Mouse (Mus musculus) CD4-positive, CD25-positive, alpha-beta regulatory T cell, adult 4 months (primary cell): ENCODE results near the gene Igbp1. TPM values are rescaled to one million over a fixed set of nuclear protein-coding genes. Genes with fewer than 3 reads are reported as not detected.
A peak's percentile ranks its signal among the peaks of the same experiment; 100 is the strongest.

Source experiments
- ATAC-seq: one replicate; pipeline ENCODE4 v1.8.0; 2017
- polyA plus RNA-seq, 2 experiments: library from polyadenylated mRNA; unstranded; fragments of 100-300 nt; shearing (Covaris generic); gene quantifications; one replicate each; pipeline ENCODE4 v1.2.1; 2017

Gene Igbp1
- polyA plus RNA-seq = 10 to 100 TPM; 71.5 to 83.7 TPM

- ATAC-seq = peak; percentile 96
These were observed at the start of gene Igbp1 for GRCm38 (mm10) chrX:100494068-100494978. TSS of gene Igbp1 (plus strand) at chrX:100494291.

- ATAC-seq = no peak
These were observed 26.0 kb upstream of the Igbp1 start for GRCm38 (mm10) chrX:100468047-100468446.

- ATAC-seq = no peak
These were observed 24.0 kb upstream of the Igbp1 start for GRCm38 (mm10) chrX:100470126-100470525.

GRCm38 (mm10) chrX:100471491-100471890 lies 22.6 kb upstream of the Igbp1 start:
- no peak for ATAC-seq

- ATAC-seq = no peak
These were observed 18.4 kb upstream of the Igbp1 start for GRCm38 (mm10) chrX:100475569-100476223.

- ATAC-seq = peak; percentile 96
These were observed 13.8 kb upstream of the Igbp1 start for GRCm38 (mm10) chrX:100480317-100480716.

- peak; percentile 2 for ATAC-seq
These were observed 507 bp upstream of the Igbp1 start for GRCm38 (mm10) chrX:100493500-100494067.

GRCm38 (mm10) chrX:100504175-100504851 lies 10.2 kb downstream of the Igbp1 start:
- peak; percentile 58 for ATAC-seq

- ATAC-seq = no peak
These were observed 14.1 kb downstream of the Igbp1 start for GRCm38 (mm10) chrX:100508164-100508563.

GRCm38 (mm10) chrX:100509921-100510320 lies 15.8 kb downstream of the Igbp1 start:
- no peak for ATAC-seq

GRCm38 (mm10) chrX:100516683-100517082 lies 22.6 kb downstream of the Igbp1 start:
- no peak for ATAC-seq

GRCm38 (mm10) chrX:100517626-100518025 lies 23.5 kb downstream of the Igbp1 start:
- no peak for ATAC-seq

GRCm38 (mm10) chrX:100518532-100518931 lies 24.4 kb downstream of the Igbp1 start:
- no peak for ATAC-seq

- ATAC-seq = no peak
These were observed 30.4 kb downstream of the Igbp1 start, which contains the start of gene Dgat2l6 for GRCm38 (mm10) chrX:100524471-100524870. TSS of gene Dgat2l6 (plus strand) at chrX:100524838.

GRCm38 (mm10) chrX:100556026-100556425 lies 61.9 kb downstream of the Igbp1 start:
- ATAC-seq = no peak

GRCm38 (mm10) chrX:100565696-100566095 lies 71.6 kb downstream of the Igbp1 start:
- ATAC-seq = no peak

Other genes with a start within 250 kb of the Igbp1 start
- under 1 TPM in 1 of 2 experiments, not detected in 1; 0.80 TPM for gene Otud6a, start 65.3 kb upstream of the Igbp1 start, polyA plus RNA-seq
- 1 to 10 TPM; 1.0 to 1.5 TPM for gene Awat2, start 51.6 kb upstream of the Igbp1 start, polyA plus RNA-seq
- gene Dgat2l6, start 30.5 kb downstream of the Igbp1 start, polyA plus RNA-seq = not detected
- not detected for gene Awat1, start 78.0 kb downstream of the Igbp1 start, polyA plus RNA-seq
- under 1 TPM in 1 of 2 experiments, not detected in 1; 0.12 TPM for gene P2ry4, start 100.6 kb downstream of the Igbp1 start, polyA plus RNA-seq
- gene Arr3, start 111.2 kb downstream of the Igbp1 start, polyA plus RNA-seq = not detected
- gene Kif4, start 131.4 kb downstream of the Igbp1 start, polyA plus RNA-seq = 1 to 10 TPM; 1.6 to 4.6 TPM
- 10 to 100 TPM; 45.0 to 55.4 TPM for gene Pdzd11, start 132.3 kb downstream of the Igbp1 start, polyA plus RNA-seq
- gene Gdpd2, start 235.6 kb downstream of the Igbp1 start, polyA plus RNA-seq = not detected